Mouse (Mus musculus): ENCODE data around the gene Gm49383. TPM values are rescaled to one million over a fixed set of nuclear protein-coding genes. Genes with fewer than 3 reads are reported as not detected.
A peak's percentile ranks its signal among the peaks of the same experiment; 100 is the strongest.
"Not testable (repeated sequence)": the region's sequence is repeated elsewhere in the genome, so short reads cannot be mapped to it uniquely, and the experiment has no call there.

The Gm49383 gene
- polyA plus RNA-seq, 1 experiment from 2014 or later: 35.8 TPM

DNA sequence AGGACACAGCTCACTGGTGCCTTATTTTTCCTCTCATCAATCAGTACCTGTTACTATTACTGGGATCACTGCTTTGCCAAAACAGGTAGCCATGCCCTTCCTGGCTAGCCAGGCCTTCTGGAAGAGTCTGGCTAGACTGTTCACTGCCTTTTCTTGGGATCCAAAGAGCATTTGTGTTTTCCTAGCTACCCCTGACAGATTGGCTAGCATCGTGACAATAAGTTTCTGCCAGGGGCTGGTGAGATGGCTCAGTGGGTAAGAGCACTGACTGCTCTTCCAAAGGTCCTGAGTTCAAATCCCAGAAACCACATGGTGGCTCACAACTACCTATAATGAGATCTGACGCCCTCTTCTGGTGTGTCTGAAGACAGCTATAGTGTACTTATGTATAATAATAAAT, 36.2 kb downstream of the Gm49383 start:
- not testable (repeated sequence) for DNase-seq (ENCODE audit: low spot score); H3K27me3 ChIP-seq (ENCODE audit: control insufficient read depth, insufficient read depth, low read length); H3K36me3 ChIP-seq (ENCODE audit: control insufficient read depth, insufficient read depth, low read length); H3K9me3 ChIP-seq (ENCODE audit: control insufficient read depth, low read length); H3K9ac ChIP-seq (ENCODE audit: low read depth, low read length); H3K4me1 ChIP-seq (replicated peaks; ENCODE audit: control insufficient read depth, insufficient read depth, low read length); ATAC-seq (ENCODE audit: low FRiP score); H3K4me3 ChIP-seq (ENCODE audit: low read depth, low read length); H3K4me2 ChIP-seq (replicated peaks; ENCODE audit: low read depth, low read length); H3K27ac ChIP-seq (ENCODE audit: low read depth, low read length)
- WGBS: 74% methylated on average over 2 of the region's 2 CpGs

- WGBS: 7% methylated on average over 9 of the region's 9 CpGs
- Histone ChIP-seq H3K27me3 (ENCODE audit: control insufficient read depth, insufficient read depth, low read length) (no peaks in the 10 kb centered on the region), H3K27ac (ENCODE audit: low read depth, low read length) (no peak overlapping the region), H3K9ac (ENCODE audit: low read depth, low read length) (no peak overlapping the region), H3K4me3 (ENCODE audit: low read depth, low read length) (no peak overlapping the region), H3K4me2 (replicated peaks; ENCODE audit: low read depth, low read length) (no peak overlapping the region), H3K4me1 (replicated peaks; ENCODE audit: control insufficient read depth, insufficient read depth, low read length) (no peaks in the 10 kb centered on the region), H3K36me3 (ENCODE audit: control insufficient read depth, insufficient read depth, low read length) (peaks cover 7% of the 10 kb centered on the region), H3K9me3 (ENCODE audit: control insufficient read depth, low read length) (no peaks in the 10 kb centered on the region)
- ATAC-seq (ENCODE audit: low FRiP score) (peak; percentile 13; the same call in 1 of the 2 replicates), DNase-seq (ENCODE audit: low spot score) (peak; percentile 81)
These were observed 37.3 kb downstream of the Gm49383 start for GRCm38 (mm10) chr12:69159578-69159940.

- Histone ChIP-seq H3K4me2 (replicated peaks; ENCODE audit: low read depth, low read length) (peak within 1 kb of the TSS; percentile 66), H3K4me3 (ENCODE audit: low read depth, low read length) (peak within 1 kb of the TSS; percentile 79), H3K27ac (ENCODE audit: low read depth, low read length) (peak within 1 kb of the TSS; percentile 89), H3K9ac (ENCODE audit: low read depth, low read length) (peak within 1 kb of the TSS; percentile 90)
- not testable (repeated sequence) for H3K4me1 ChIP-seq (replicated peaks; ENCODE audit: control insufficient read depth, insufficient read depth, low read length); H3K36me3 ChIP-seq (ENCODE audit: control insufficient read depth, insufficient read depth, low read length); H3K27me3 ChIP-seq (ENCODE audit: control insufficient read depth, insufficient read depth, low read length); H3K9me3 ChIP-seq (ENCODE audit: control insufficient read depth, low read length)
- ATAC-seq (ENCODE audit: low FRiP score) (peak; percentile 98), DNase-seq (ENCODE audit: low spot score) (peak; percentile 100)
- WGBS: under 1% methylated on average over 54 of the region's 68 CpGs
These were observed 37.9 kb downstream of the Gm49383 start, which contains the start of gene Rps29 for GRCm38 (mm10) chr12:69158765-69159577. Rps29 (minus strand) TSS chr12:69159186.

DNA sequence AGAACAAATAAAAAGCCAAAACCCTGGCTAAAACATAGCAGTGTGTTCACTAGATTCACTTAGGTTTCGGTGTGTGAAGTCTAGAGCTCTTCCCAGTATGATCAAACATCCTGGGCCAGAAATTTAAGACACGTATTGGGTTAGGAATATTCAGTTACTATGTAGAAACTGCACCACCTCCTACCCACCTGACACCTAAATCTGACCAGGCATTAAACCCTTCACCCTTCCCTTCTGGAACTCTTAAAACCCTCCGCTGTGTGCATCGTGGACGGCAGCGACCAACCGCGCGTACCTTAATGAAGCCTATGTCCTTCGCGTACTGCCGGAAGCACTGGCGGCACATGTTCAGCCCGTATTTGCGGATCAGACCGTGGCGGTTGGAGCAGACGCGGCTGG, 38.5 kb downstream of the Gm49383 start:
- no peaks in the 10 kb centered on the region for H3K4me1 ChIP-seq (replicated peaks; ENCODE audit: control insufficient read depth, insufficient read depth, low read length)
- H3K27me3 ChIP-seq (ENCODE audit: control insufficient read depth, insufficient read depth, low read length): no peaks in the 10 kb centered on the region
- peak overlapping the region; percentile 89 for H3K27ac ChIP-seq (ENCODE audit: low read depth, low read length)
- no peak for ATAC-seq (ENCODE audit: low FRiP score)
- peak overlapping the region; percentile 79 for H3K4me3 ChIP-seq (ENCODE audit: low read depth, low read length)
- peaks cover 7% of the 10 kb centered on the region for H3K36me3 ChIP-seq (ENCODE audit: control insufficient read depth, insufficient read depth, low read length)
- 2% methylated on average over 19 of the region's 19 CpGs for WGBS
- peak overlapping the region; percentile 90 for H3K9ac ChIP-seq (ENCODE audit: low read depth, low read length)
- H3K9me3 ChIP-seq (ENCODE audit: control insufficient read depth, low read length): no peaks in the 10 kb centered on the region
- DNase-seq (ENCODE audit: low spot score): no peak
- peak overlapping the region; percentile 66 for H3K4me2 ChIP-seq (replicated peaks; ENCODE audit: low read depth, low read length)

- WGBS: 95% methylated on average over 2 of the region's 2 CpGs
- no peak overlapping the region for H3K4me2 ChIP-seq (replicated peaks; ENCODE audit: low read depth, low read length)
These were observed 39.8 kb downstream of the Gm49383 start for GRCm38 (mm10) chr12:69157107-69157506.

DNA sequence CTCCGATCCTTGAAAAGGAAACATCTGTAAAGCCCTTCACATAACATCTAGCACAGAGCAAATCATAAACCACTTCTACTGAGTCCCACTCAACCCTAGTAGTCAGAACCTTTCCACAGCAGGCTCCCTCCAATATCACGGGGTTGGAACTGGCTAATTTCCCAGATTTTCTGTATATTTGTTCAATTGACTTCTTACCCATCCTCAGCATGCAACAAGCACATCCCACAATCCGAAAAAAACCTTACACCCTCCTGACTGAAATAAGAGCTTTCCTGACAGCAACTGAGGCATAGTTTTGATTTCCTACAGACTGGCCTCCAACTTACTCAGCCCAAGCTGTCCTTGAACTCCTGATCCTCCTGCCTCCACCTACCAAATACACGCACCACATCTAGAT, 40.5 kb downstream of the Gm49383 start:
- no peak overlapping the region for H3K27ac ChIP-seq (ENCODE audit: low read depth, low read length)
- WGBS: 86% methylated on average over 4 of the region's 4 CpGs
- H3K27me3 ChIP-seq (ENCODE audit: control insufficient read depth, insufficient read depth, low read length): no peaks in the 10 kb centered on the region
- H3K4me3 ChIP-seq (ENCODE audit: low read depth, low read length): no peak overlapping the region
- H3K36me3 ChIP-seq (ENCODE audit: control insufficient read depth, insufficient read depth, low read length): peaks cover 7% of the 10 kb centered on the region
- H3K4me2 ChIP-seq (replicated peaks; ENCODE audit: low read depth, low read length): no peak overlapping the region
- no peak for DNase-seq (ENCODE audit: low spot score)
- ATAC-seq (ENCODE audit: low FRiP score): no peak
- no peak overlapping the region for H3K9ac ChIP-seq (ENCODE audit: low read depth, low read length)
- no peaks in the 10 kb centered on the region for H3K9me3 ChIP-seq (ENCODE audit: control insufficient read depth, low read length)
- H3K4me1 ChIP-seq (replicated peaks; ENCODE audit: control insufficient read depth, insufficient read depth, low read length): no peaks in the 10 kb centered on the region

More at GRCm38 (mm10) chr12:69157107-69157506, 39.8 kb downstream of the Gm49383 start:
- ATAC-seq (ENCODE audit: low FRiP score) (no peak), DNase-seq (ENCODE audit: low spot score) (no peak)
- Histone ChIP-seq H3K4me1 (replicated peaks; ENCODE audit: control insufficient read depth, insufficient read depth, low read length) (no peaks in the 10 kb centered on the region), H3K4me3 (ENCODE audit: low read depth, low read length) (no peak overlapping the region), H3K9me3 (ENCODE audit: control insufficient read depth, low read length) (no peaks in the 10 kb centered on the region), H3K27me3 (ENCODE audit: control insufficient read depth, insufficient read depth, low read length) (no peaks in the 10 kb centered on the region), H3K9ac (ENCODE audit: low read depth, low read length) (no peak overlapping the region), H3K36me3 (ENCODE audit: control insufficient read depth, insufficient read depth, low read length) (peaks cover 7% of the 10 kb centered on the region), H3K27ac (ENCODE audit: low read depth, low read length) (no peak overlapping the region)

DNA sequence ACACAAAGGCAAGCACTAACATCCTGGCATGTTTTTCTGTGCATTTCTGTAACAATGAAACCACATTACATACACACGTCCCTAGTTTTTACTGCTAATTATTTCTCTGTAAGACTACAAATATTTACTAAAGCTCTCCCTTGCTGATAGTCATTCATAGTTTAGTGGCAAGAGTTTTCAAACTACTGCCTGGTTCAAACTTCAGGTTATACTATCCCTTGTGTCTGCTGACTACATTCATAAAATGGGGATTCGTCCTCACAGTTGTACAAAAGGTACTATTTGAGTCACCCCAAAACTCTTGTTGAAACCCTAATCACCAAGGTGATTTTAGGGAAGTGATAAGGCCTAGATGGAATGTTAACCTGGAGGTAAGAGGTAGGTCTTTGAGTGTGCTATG, 41.0 kb downstream of the Gm49383 start:
- H3K27ac ChIP-seq (ENCODE audit: low read depth, low read length): no peak overlapping the region
- no peak overlapping the region for H3K4me3 ChIP-seq (ENCODE audit: low read depth, low read length)
- 83% methylated on average over 2 of the region's 2 CpGs for WGBS
- no peak overlapping the region for H3K9ac ChIP-seq (ENCODE audit: low read depth, low read length)
- H3K9me3 ChIP-seq (ENCODE audit: control insufficient read depth, low read length): no peaks in the 10 kb centered on the region
- H3K36me3 ChIP-seq (ENCODE audit: control insufficient read depth, insufficient read depth, low read length): peaks cover 7% of the 10 kb centered on the region
- H3K27me3 ChIP-seq (ENCODE audit: control insufficient read depth, insufficient read depth, low read length): no peaks in the 10 kb centered on the region
- no peaks in the 10 kb centered on the region for H3K4me1 ChIP-seq (replicated peaks; ENCODE audit: control insufficient read depth, insufficient read depth, low read length)
- no peak overlapping the region for H3K4me2 ChIP-seq (replicated peaks; ENCODE audit: low read depth, low read length)
- ATAC-seq (ENCODE audit: low FRiP score) (no peak), DNase-seq (ENCODE audit: low spot score) (no peak)

DNA sequence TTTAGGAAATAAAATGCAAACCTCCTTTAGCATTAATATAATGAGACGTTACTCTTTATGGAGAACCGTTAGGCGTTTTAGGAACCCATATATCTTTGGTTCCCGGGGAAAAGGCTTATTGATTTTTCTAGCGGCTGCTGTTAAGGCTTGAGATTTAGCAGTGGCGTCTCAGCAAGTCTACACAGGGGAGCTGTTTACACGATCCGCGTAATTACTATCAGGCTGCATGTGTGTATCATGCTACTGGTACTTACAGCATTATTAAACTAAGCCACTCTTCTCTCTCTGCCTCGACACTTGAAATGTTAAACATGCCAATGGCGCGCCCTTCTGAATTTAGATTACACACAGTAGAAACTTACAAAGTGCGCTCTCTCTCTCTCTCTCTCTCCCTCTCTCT, 46.9 kb downstream of the Gm49383 start:
- Histone ChIP-seq H3K4me2 (replicated peaks; ENCODE audit: low read depth, low read length) (no peak overlapping the region), H3K9me3 (ENCODE audit: control insufficient read depth, low read length) (no peaks in the 10 kb centered on the region), H3K4me3 (ENCODE audit: low read depth, low read length) (no peak overlapping the region), H3K27ac (ENCODE audit: low read depth, low read length) (no peak overlapping the region), H3K27me3 (ENCODE audit: control insufficient read depth, insufficient read depth, low read length) (no peaks in the 10 kb centered on the region), H3K4me1 (replicated peaks; ENCODE audit: control insufficient read depth, insufficient read depth, low read length) (no peaks in the 10 kb centered on the region), H3K36me3 (ENCODE audit: control insufficient read depth, insufficient read depth, low read length) (no peaks in the 10 kb centered on the region), H3K9ac (ENCODE audit: low read depth, low read length) (no peak overlapping the region)
- 86% methylated on average over 13 of the region's 13 CpGs for WGBS
- ATAC-seq (ENCODE audit: low FRiP score): no peak
- no peak for DNase-seq (ENCODE audit: low spot score)

GRCm38 (mm10) chr12:69147166-69147735, 49.7 kb downstream of the Gm49383 start:
- Histone ChIP-seq H3K27me3 (ENCODE audit: control insufficient read depth, insufficient read depth, low read length) (no peaks in the 10 kb centered on the region), H3K27ac (ENCODE audit: low read depth, low read length) (no peak overlapping the region), H3K9ac (ENCODE audit: low read depth, low read length) (no peak overlapping the region), H3K4me3 (ENCODE audit: low read depth, low read length) (no peak overlapping the region), H3K36me3 (ENCODE audit: control insufficient read depth, insufficient read depth, low read length) (no peaks in the 10 kb centered on the region), H3K9me3 (ENCODE audit: control insufficient read depth, low read length) (no peaks in the 10 kb centered on the region), H3K4me1 (replicated peaks; ENCODE audit: control insufficient read depth, insufficient read depth, low read length) (no peaks in the 10 kb centered on the region), H3K4me2 (replicated peaks; ENCODE audit: low read depth, low read length) (no peak overlapping the region)
- no peak for DNase-seq (ENCODE audit: low spot score)
- ATAC-seq (ENCODE audit: low FRiP score): no peak
- WGBS: 93% methylated on average over 5 of the region's 5 CpGs

Data from hindbrain, embryonic 11.5 days (tissue).